Mouse (Mus musculus): ENCODE results near the gene Pramef20. TPM values are rescaled to one million over a fixed set of nuclear protein-coding genes. Genes with fewer than 3 reads are reported as not detected.

Pramef20 gene
- polyA plus RNA-seq, 1 experiment from 2014 or later = not detected

Other genes starting within 250 kb of the Pramef20 start
- not detected in 2 replicates for gene Oog3, start 215.3 kb downstream of the Pramef20 start, polyA plus RNA-seq (2016; fragmentation: Nextera tagmentation; extraction: Ambion mirVana)
- gene Oog2, start 187.2 kb downstream of the Pramef20 start, polyA plus RNA-seq (2016; fragmentation: Nextera tagmentation; extraction: Ambion mirVana) = not detected in 2 replicates
- gene C87977, start 164.6 kb downstream of the Pramef20 start, polyA plus RNA-seq (2016; fragmentation: Nextera tagmentation; extraction: Ambion mirVana) = not detected in 2 replicates
- not detected in 2 replicates for gene Pramel5, start 97.4 kb downstream of the Pramef20 start, polyA plus RNA-seq (2016; fragmentation: Nextera tagmentation; extraction: Ambion mirVana)
- not detected in 2 replicates for gene Gm13128, start 47.7 kb downstream of the Pramef20 start, polyA plus RNA-seq (2016; fragmentation: Nextera tagmentation; extraction: Ambion mirVana)
- gene Gm13119, start 20.0 kb downstream of the Pramef20 start, polyA plus RNA-seq (2016; fragmentation: Nextera tagmentation; extraction: Ambion mirVana) = not detected in 2 replicates
- not detected in 2 replicates for gene Pramef12, start 30.5 kb upstream of the Pramef20 start, polyA plus RNA-seq (2016; fragmentation: Nextera tagmentation; extraction: Ambion mirVana)
- not detected in 2 replicates for gene 1700012P22Rik, start 60.8 kb upstream of the Pramef20 start, polyA plus RNA-seq (2016; fragmentation: Nextera tagmentation; extraction: Ambion mirVana)
- gene Gm9944, start 75.4 kb upstream of the Pramef20 start, polyA plus RNA-seq (2016; fragmentation: Nextera tagmentation; extraction: Ambion mirVana) = not detected in 2 replicates
- gene Aadacl3, start 85.8 kb upstream of the Pramef20 start, polyA plus RNA-seq (2016; fragmentation: Nextera tagmentation; extraction: Ambion mirVana) = not detected in 2 replicates
- not detected in 2 replicates for gene 9430007A20Rik, start 141.9 kb upstream of the Pramef20 start, polyA plus RNA-seq (2016; fragmentation: Nextera tagmentation; extraction: Ambion mirVana)
- not detected in 2 replicates for gene Gm13124, start 187.2 kb upstream of the Pramef20 start, polyA plus RNA-seq (2016; fragmentation: Nextera tagmentation; extraction: Ambion mirVana)
- not detected in 2 replicates for gene Aadacl4, start 235.8 kb upstream of the Pramef20 start, polyA plus RNA-seq (2016; fragmentation: Nextera tagmentation; extraction: Ambion mirVana)

Measured in forebrain, embryonic 12.5 days (tissue).